Mouse (Mus musculus): Measurements from ENCODE around the gene Zfp709.
"Not testable (repeated sequence)": the region's sequence is repeated elsewhere in the genome, so short reads cannot be mapped to it uniquely, and the experiment has no call there.

The Zfp709 gene

GRCm38 (mm10) chr8:71881618-71882274 lies at the start of gene Zfp709:
TSS of gene Zfp709 (plus strand) at chr8:71882019.
- in situ Hi-C loops (cut with MboI, MseI): loop anchor here in 1 of 2 experiments (5.0 kb wide), 1 partner anchor 71 kb away; the partner anchor contains the start of gene Zfp961

- in situ Hi-C loops (cut with MboI, MseI): not testable (repeated sequence)
Observed at GRCm38 (mm10) chr8:71838207-71838606, 43.6 kb upstream of the Zfp709 start.

- in situ Hi-C loops (cut with MboI, MseI): not testable (repeated sequence)
Observed at GRCm38 (mm10) chr8:71841201-71841817, 40.5 kb upstream of the Zfp709 start.

GRCm38 (mm10) chr8:71842476-71842875 lies 39.3 kb upstream of the Zfp709 start:
- in situ Hi-C loops (cut with MboI, MseI): not testable (repeated sequence)

GRCm38 (mm10) chr8:71844453-71844852 lies 37.4 kb upstream of the Zfp709 start:
- in situ Hi-C loops (cut with MboI, MseI): not testable (repeated sequence)

- in situ Hi-C loops (cut with MboI, MseI): loop anchor here in 1 of 2 experiments (5.0 kb wide), 1 partner anchor 699 kb away; no protein-coding TSS in a partner anchor
Observed at GRCm38 (mm10) chr8:71845993-71846483, 35.8 kb upstream of the Zfp709 start.

GRCm38 (mm10) chr8:71846745-71847144 lies 35.1 kb upstream of the Zfp709 start:
- in situ Hi-C loops (cut with MboI, MseI): loop anchor here in 1 of 2 experiments (5.0 kb wide), 1 partner anchor 699 kb away; no protein-coding TSS in a partner anchor

GRCm38 (mm10) chr8:71851014-71851413 lies 30.8 kb upstream of the Zfp709 start:
- in situ Hi-C loops (cut with MboI, MseI): not testable (repeated sequence)

- in situ Hi-C loops (cut with MboI, MseI): not testable (repeated sequence)
Observed at GRCm38 (mm10) chr8:71853360-71853759, 28.5 kb upstream of the Zfp709 start.

- in situ Hi-C loops (cut with MboI, MseI): loop anchor here (5.0 kb wide), 3 partner anchors 34 to 724 kb away; no protein-coding TSS in a partner anchor
Observed at GRCm38 (mm10) chr8:71856630-71857328, 25.0 kb upstream of the Zfp709 start.

GRCm38 (mm10) chr8:71857364-71857763 lies 24.5 kb upstream of the Zfp709 start:
- in situ Hi-C loops (cut with MboI, MseI): loop anchor here (5.0 kb wide), 3 partner anchors 35 to 725 kb away; no protein-coding TSS in a partner anchor

GRCm38 (mm10) chr8:71861551-71861950 lies 20.3 kb upstream of the Zfp709 start:
- in situ Hi-C loops (cut with MboI, MseI): not testable (repeated sequence)

GRCm38 (mm10) chr8:71862038-71862437 lies 19.8 kb upstream of the Zfp709 start:
- in situ Hi-C loops (cut with MboI, MseI): not testable (repeated sequence)

GRCm38 (mm10) chr8:71900666-71901065 lies 18.8 kb downstream of the Zfp709 start:
- in situ Hi-C loops (cut with MboI, MseI): loop anchor here (5.0 kb wide), 1 partner anchor 873 kb away; no protein-coding TSS in a partner anchor

- in situ Hi-C loops (cut with MboI, MseI): loop anchor here (5.0 kb wide), 1 partner anchor 876 kb away; no protein-coding TSS in a partner anchor
Observed at GRCm38 (mm10) chr8:71903084-71903483, 21.3 kb downstream of the Zfp709 start.

GRCm38 (mm10) chr8:71906809-71907208 lies 25.0 kb downstream of the Zfp709 start:
- in situ Hi-C loops (cut with MboI, MseI): loop anchor here in 1 of 2 experiments (5.0 kb wide), 1 partner anchor 570 kb away; the partner anchor contains the start of gene Cherp

- in situ Hi-C loops (cut with MboI, MseI): loop anchor here in 1 of 2 experiments (5.0 kb wide), 1 partner anchor 569 kb away; the partner anchor contains the start of gene Cherp
Observed at GRCm38 (mm10) chr8:71907798-71908257, 26.0 kb downstream of the Zfp709 start.

- in situ Hi-C loops (cut with MboI, MseI): loop anchor here in 1 of 2 experiments (5.0 kb wide), 1 partner anchor 569 kb away; the partner anchor contains the start of gene Cherp
Observed at GRCm38 (mm10) chr8:71908309-71909261, 26.8 kb downstream of the Zfp709 start, which contains the start of the genes Zfp882 and Zfp617. TSS of gene Zfp882 (plus strand) at chr8:71908608. TSS of gene Zfp617 (plus strand) at chr8:71908635.

GRCm38 (mm10) chr8:71912286-71912685 lies 30.5 kb downstream of the Zfp709 start:
- in situ Hi-C loops (cut with MboI, MseI): loop anchor here in 1 of 2 experiments (10.0 kb wide), 1 partner anchor 733 kb away; the partner anchor contains the start of gene Nwd1
